Mouse (Mus musculus) embryonic facial prominence, embryonic 15.5 days (tissue): ENCODE measurements around the gene Wwc1. TPM values are rescaled to one million over a fixed set of nuclear protein-coding genes. Genes with fewer than 3 reads are reported as not detected.

Experiments used
- ATAC-seq: fragments of 200-750 bp; cut with Nextera tagmentation; 2 replicates; pipeline ENCODE4 v1.8.0; 2017; ENCODE audit warnings: low read depth, moderate TSS enrichment; ENCODE audit not compliant: insufficient number of reproducible peaks, low FRiP score, low TSS enrichment
- H3K27ac ChIP-seq: fragments of 300-500 bp; sonication (generic); replicated peaks from 2 replicates; pipeline ENCODE4 v1.5.1; 2015; ENCODE audit warnings: mild to moderate bottlenecking, inconsistent platforms
- H3K27me3 ChIP-seq: fragments of 300-500 bp; sonication (generic); 2 replicates; pipeline ENCODE4 v1.6.1; 2015; ENCODE audit warnings: inconsistent platforms
- H3K36me3 ChIP-seq: fragments of 300-500 bp; sonication (generic); 2 replicates; pipeline ENCODE4 v1.6.1; 2015; ENCODE audit warnings: mild to moderate bottlenecking, inconsistent platforms
- H3K4me1 ChIP-seq: fragments of 300-500 bp; sonication (generic); 2 replicates; pipeline ENCODE4 v1.6.1; 2015; ENCODE audit warnings: inconsistent platforms
- H3K4me2 ChIP-seq: fragments of 300-500 bp; sonication (generic); replicated peaks from 2 replicates; pipeline ENCODE4 v1.6.1; 2015; ENCODE audit warnings: mild to moderate bottlenecking, inconsistent platforms
- H3K4me3 ChIP-seq: fragments of 300-500 bp; sonication (generic); replicated peaks from 2 replicates; pipeline ENCODE4 v1.5.1; 2015; ENCODE audit warnings: mild to moderate bottlenecking, inconsistent platforms
- H3K9ac ChIP-seq: fragments of 300-500 bp; sonication (generic); 2 replicates; pipeline ENCODE4 v1.6.1; 2015; ENCODE audit warnings: inconsistent platforms
- H3K9me3 ChIP-seq: fragments of 300-500 bp; sonication (generic); replicated peaks from 2 replicates; pipeline ENCODE4 v1.6.1; 2016; ENCODE audit warnings: inconsistent platforms
- WGBS: fragments of 180-500 bp; shearing (Covaris S2); methylation state at CpG from one replicate; pipeline ENCODE4 v1.1.7; 2015; 5-methylcytosine and 5-hydroxymethylcytosine counted together
- polyA plus RNA-seq: library from polyadenylated mRNA; unstranded; fragments of >200 nt; fragmentation: Nextera tagmentation; extraction: Ambion mirVana; gene quantifications from 2 replicates; pipeline ENCODE4 v1.2.1, GENCODE M21; 2015

Wwc1 gene
- polyA plus RNA-seq, 1 experiment from 2014 or later = 6.9 TPM

DNA sequence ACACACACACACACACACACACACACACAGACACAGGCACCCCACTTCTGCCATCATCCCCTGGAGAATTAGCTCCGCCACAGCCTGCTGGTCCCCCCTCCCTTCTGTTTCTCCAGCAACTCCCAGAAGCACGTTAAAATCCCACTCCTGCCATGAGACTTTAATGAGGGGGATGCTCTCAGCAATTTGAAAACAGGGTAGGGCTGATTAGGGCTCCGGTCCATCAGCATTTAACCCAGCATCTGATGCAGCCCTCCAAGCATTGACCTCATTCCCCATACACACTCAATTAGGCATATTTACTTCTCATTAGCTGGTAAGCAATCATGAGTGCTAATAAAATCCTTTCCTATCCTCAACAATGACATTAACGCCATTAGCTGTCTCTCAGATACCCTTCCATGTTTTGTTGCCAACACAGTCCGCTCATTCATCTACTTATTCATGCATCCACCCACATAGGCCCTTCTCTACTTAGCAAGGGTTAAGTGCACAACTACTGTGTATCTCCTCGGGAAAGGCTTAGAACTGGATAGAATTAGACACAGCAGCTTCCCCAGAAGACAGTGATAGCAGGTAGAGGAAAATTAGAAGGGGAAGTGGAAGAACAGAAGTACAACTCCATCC, 66.8 kb downstream of the Wwc1 start:
- no peak for ATAC-seq
- Histone ChIP-seq H3K36me3 (0 out of 2 replicates have a peak, but pooled peaks cover 6% of the 10 kb centered on the region), H3K4me1 (no peaks in the 10 kb centered on the region), H3K9ac (no peak overlapping the region), H3K9me3 (no peaks in the 10 kb centered on the region), H3K4me3 (no peak overlapping the region), H3K27ac (no peak overlapping the region), H3K4me2 (no peak overlapping the region), H3K27me3 (no peaks in the 10 kb centered on the region)
- WGBS = 72% methylated on average over 6 of the region's 6 CpGs

- WGBS = 68% methylated on average over 7 of the region's 7 CpGs
- H3K9ac ChIP-seq = no peak overlapping the region
- ATAC-seq = no peak
These were observed 75.3 kb downstream of the Wwc1 start for GRCm38 (mm10) chr11:35904955-35905550.

DNA sequence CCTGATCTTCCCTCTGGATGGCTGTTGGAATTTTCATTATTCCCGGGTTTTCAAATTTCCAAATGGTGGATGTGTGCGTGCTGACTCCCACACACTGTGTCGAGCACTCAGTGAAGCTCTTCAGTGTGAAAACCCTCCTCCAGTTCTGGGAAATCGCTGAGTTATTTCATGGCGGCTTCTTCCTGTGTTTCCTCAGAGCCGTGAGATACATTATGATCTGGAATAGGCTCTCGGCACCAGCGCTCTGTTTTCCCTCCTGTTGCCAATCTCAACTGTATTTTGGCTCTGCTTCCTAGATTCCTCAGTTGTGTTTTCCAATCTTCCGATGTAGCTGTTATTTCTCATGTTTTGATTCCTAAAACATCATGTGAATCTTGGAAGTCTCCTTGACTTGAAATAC, 77.2 kb downstream of the Wwc1 start:
- no peak overlapping the region for H3K27ac ChIP-seq
- H3K4me3 ChIP-seq = no peak overlapping the region
- no peaks in the 10 kb centered on the region for H3K9me3 ChIP-seq
- no peaks in the 10 kb centered on the region for H3K27me3 ChIP-seq
- WGBS = 76% methylated on average over 9 of the region's 9 CpGs
- no peaks in the 10 kb centered on the region for H3K36me3 ChIP-seq
- H3K4me1 ChIP-seq = no peaks in the 10 kb centered on the region
- ATAC-seq = no peak
- no peak overlapping the region for H3K9ac ChIP-seq
- no peak overlapping the region for H3K4me2 ChIP-seq

More at GRCm38 (mm10) chr11:35904955-35905550, 75.3 kb downstream of the Wwc1 start:
- Histone ChIP-seq H3K27me3 (no peaks in the 10 kb centered on the region), H3K36me3 (0 out of 2 replicates have a peak, but pooled peaks cover 6% of the 10 kb centered on the region), H3K9me3 (no peaks in the 10 kb centered on the region), H3K4me2 (no peak overlapping the region), H3K27ac (no peak overlapping the region), H3K4me1 (no peaks in the 10 kb centered on the region), H3K4me3 (no peak overlapping the region)

GRCm38 (mm10) chr11:35899946-35900345, 80.4 kb downstream of the Wwc1 start:
- no peak for ATAC-seq
- no peaks in the 10 kb centered on the region for H3K27me3 ChIP-seq
- H3K4me3 ChIP-seq = no peak overlapping the region
- H3K4me2 ChIP-seq = no peak overlapping the region
- no peak overlapping the region for H3K27ac ChIP-seq
- 53% methylated on average over 9 of the region's 9 CpGs for WGBS
- no peaks in the 10 kb centered on the region for H3K9me3 ChIP-seq
- H3K4me1 ChIP-seq = no peaks in the 10 kb centered on the region
- no peak overlapping the region for H3K9ac ChIP-seq
- H3K36me3 ChIP-seq = no peaks in the 10 kb centered on the region

- H3K9ac ChIP-seq = 0 out of 2 replicates have a peak overlapping the region, but pooled peaks have one; percentile 5
- WGBS = 33% methylated on average over 4 of the region's 4 CpGs
- peaks cover 16% of the 10 kb centered on the region for H3K4me1 ChIP-seq
- H3K27me3 ChIP-seq = no peaks in the 10 kb centered on the region
- no peaks in the 10 kb centered on the region for H3K9me3 ChIP-seq
- H3K27ac ChIP-seq = peak overlapping the region; percentile 76
- no peak for ATAC-seq
- no peaks in the 10 kb centered on the region for H3K36me3 ChIP-seq
- no peak overlapping the region; the same call in 1 of the 2 replicates for H3K4me2 ChIP-seq
- no peak overlapping the region for H3K4me3 ChIP-seq
These were observed 86.9 kb downstream of the Wwc1 start for GRCm38 (mm10) chr11:35893454-35893853.

GRCm38 (mm10) chr11:35893018-35893421, 87.3 kb downstream of the Wwc1 start:
- H3K4me2 ChIP-seq = no peak overlapping the region; the same call in 1 of the 2 replicates
- peak; percentile 12; the same call in 1 of the 2 replicates for ATAC-seq
- peak overlapping the region; percentile 76 for H3K27ac ChIP-seq
- peaks cover 16% of the 10 kb centered on the region for H3K4me1 ChIP-seq
- 20% methylated on average over 10 of the region's 10 CpGs for WGBS
- H3K36me3 ChIP-seq = no peaks in the 10 kb centered on the region
- H3K9me3 ChIP-seq = no peaks in the 10 kb centered on the region
- H3K27me3 ChIP-seq = no peaks in the 10 kb centered on the region
- H3K4me3 ChIP-seq = no peak overlapping the region
- H3K9ac ChIP-seq = 0 out of 2 replicates have a peak overlapping the region, but pooled peaks have one; percentile 5

DNA sequence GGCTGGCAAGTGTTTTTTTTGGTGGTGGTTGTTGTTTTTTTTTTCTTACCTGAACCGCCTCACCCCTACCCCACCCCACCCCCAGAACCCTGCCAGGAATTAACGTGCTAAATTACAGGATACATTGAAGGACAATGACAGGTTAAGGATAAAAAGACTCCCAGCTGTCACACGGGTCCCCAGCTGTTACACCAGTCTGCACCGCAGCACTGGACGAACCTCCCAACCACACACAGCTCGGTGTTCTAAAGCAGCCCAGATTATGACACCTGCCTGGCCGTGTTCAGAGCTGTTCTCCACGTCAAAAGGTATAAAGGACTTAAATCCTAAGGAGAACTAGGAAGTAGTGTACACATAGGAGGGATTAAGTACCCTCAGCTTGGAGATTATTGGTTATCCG, 88.0 kb downstream of the Wwc1 start:
- Histone ChIP-seq H3K4me2 (no peak overlapping the region), H3K9ac (no peak overlapping the region), H3K4me1 (peaks cover 16% of the 10 kb centered on the region), H3K9me3 (no peaks in the 10 kb centered on the region), H3K36me3 (no peaks in the 10 kb centered on the region), H3K27me3 (no peaks in the 10 kb centered on the region), H3K4me3 (no peak overlapping the region), H3K27ac (peak overlapping the region; percentile 76)
- no peak for ATAC-seq
- WGBS = 56% methylated on average over 9 of the region's 9 CpGs

GRCm38 (mm10) chr11:35888790-35889189, 91.5 kb downstream of the Wwc1 start:
- peaks cover 15% of the 10 kb centered on the region for H3K4me1 ChIP-seq
- WGBS = 72% methylated on average over 8 of the region's 8 CpGs
- H3K4me3 ChIP-seq = no peak overlapping the region
- H3K27me3 ChIP-seq = no peaks in the 10 kb centered on the region
- H3K27ac ChIP-seq = no peak overlapping the region
- no peak for ATAC-seq
- no peaks in the 10 kb centered on the region for H3K9me3 ChIP-seq
- H3K4me2 ChIP-seq = no peak overlapping the region
- H3K36me3 ChIP-seq = no peaks in the 10 kb centered on the region
- no peak overlapping the region for H3K9ac ChIP-seq

DNA sequence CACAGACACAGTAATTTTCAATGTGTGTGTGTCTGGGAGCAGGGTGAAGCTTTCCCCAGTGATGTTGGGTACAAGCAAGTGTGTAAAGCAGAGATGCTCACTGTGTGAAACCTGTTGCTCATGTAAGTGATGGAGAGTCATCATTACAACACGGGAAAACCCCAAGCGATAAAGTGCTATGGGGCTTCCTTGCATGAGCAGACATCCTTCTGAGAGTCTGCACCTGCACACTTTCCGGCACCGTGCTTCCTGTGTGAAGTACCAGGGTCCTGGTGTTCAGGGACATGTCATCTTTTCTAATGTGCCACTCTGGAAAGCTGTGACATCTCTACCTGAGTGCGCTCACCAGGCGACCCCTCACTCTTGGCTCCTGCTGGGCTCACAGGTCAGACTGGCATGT, 97.5 kb downstream of the Wwc1 start:
- H3K27me3 ChIP-seq = no peaks in the 10 kb centered on the region
- H3K36me3 ChIP-seq = no peaks in the 10 kb centered on the region; the same call in 1 of the 2 replicates
- no peaks in the 10 kb centered on the region for H3K9me3 ChIP-seq
- peaks cover 5% of the 10 kb centered on the region; the same call in 1 of the 2 replicates for H3K4me1 ChIP-seq
- no peak overlapping the region for H3K27ac ChIP-seq
- no peak overlapping the region for H3K4me3 ChIP-seq
- ATAC-seq = no peak
- no peak overlapping the region for H3K4me2 ChIP-seq
- H3K9ac ChIP-seq = no peak overlapping the region
- 93% methylated on average over 6 of the region's 6 CpGs for WGBS

- WGBS = 46% methylated on average over 4 of the region's 4 CpGs
- no peak for ATAC-seq
- no peak overlapping the region for H3K4me2 ChIP-seq
These were observed 101.8 kb downstream of the Wwc1 start for GRCm38 (mm10) chr11:35878559-35878897.

DNA sequence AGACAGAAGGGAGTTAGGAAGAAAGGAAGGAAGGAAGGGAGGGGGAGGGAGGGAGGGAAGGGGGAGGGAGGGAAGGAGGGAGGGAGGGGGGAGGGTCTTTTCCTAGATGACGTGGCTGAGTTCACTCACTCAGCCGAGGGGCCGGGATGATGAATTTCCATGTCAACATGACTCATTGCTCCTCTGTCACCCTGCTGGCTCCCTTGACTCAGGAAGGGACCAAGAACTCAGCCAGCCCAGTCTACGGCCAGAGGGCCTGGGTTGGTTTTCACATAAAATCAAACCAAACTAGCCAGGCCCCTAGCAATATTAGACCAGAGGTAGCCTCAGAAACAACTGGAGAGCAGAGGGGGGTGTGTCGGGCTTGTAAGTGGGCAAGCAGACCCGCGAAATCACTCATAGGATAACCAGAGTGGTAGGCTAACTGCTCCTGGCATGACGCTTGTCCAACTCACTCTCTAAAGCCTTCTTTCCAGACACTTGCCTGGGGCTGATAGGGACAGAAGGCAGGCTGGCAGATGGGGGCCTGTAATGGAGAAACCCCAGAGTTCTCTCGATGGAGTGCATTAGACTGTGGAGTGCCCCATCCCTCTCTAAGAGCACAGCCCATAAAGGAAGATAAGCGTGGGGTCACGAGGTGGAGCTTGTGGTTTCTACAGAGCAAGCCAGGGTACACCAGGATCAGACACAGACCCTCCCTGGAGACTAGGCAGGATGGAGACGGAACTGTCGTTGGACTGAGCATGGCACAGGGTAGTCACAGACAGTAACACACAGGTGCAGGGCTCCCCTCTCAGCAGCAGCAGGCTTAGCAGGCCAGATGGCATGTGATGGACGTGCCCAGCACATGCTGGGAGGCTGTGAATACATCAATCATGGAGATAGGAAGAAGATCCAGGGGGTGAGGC, 102.4 kb downstream of the Wwc1 start:
- H3K36me3 ChIP-seq = no peaks in the 10 kb centered on the region; the same call in 1 of the 2 replicates
- H3K4me1 ChIP-seq = peaks cover 5% of the 10 kb centered on the region; the same call in 1 of the 2 replicates
- H3K4me2 ChIP-seq = no peak overlapping the region
- no peak overlapping the region for H3K27ac ChIP-seq
- no peak for ATAC-seq
- H3K4me3 ChIP-seq = no peak overlapping the region
- no peaks in the 10 kb centered on the region for H3K27me3 ChIP-seq
- whole genome bisulfite sequencing = 63% methylated on average over 14 of the region's 14 CpGs
- no peaks in the 10 kb centered on the region for H3K9me3 ChIP-seq
- H3K9ac ChIP-seq = no peak overlapping the region

More at GRCm38 (mm10) chr11:35878559-35878897, 101.8 kb downstream of the Wwc1 start:
- Histone ChIP-seq H3K27ac (no peak overlapping the region), H3K4me3 (no peak overlapping the region), H3K4me1 (peaks cover 5% of the 10 kb centered on the region; the same call in 1 of the 2 replicates), H3K27me3 (no peaks in the 10 kb centered on the region), H3K9me3 (no peaks in the 10 kb centered on the region), H3K36me3 (no peaks in the 10 kb centered on the region; the same call in 1 of the 2 replicates), H3K9ac (no peak overlapping the region)
